Mouse (Mus musculus): ENCODE data around the gene Oosp2.
A peak's percentile ranks its signal among the peaks of the same experiment; 100 is the strongest.

Oosp2 gene

DNA sequence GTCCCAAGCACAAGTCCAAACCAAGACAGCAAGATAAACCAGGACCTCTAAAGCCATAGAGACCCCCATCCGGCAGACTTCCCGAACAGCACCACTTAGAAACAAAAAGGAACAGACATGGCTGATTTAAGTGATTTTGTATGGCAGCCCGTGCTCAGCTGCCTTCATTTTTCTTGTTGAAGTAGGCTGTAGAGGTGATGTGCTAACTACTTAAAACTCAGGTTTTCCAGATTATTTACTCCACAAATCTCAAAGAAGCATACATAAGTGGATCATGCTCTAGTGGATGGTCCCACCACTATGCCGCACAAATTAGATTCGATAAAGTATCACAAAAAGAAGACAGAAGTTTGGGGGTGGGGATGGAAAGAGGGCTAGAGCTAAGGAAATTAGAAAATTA is at the start of gene Oosp2:
Gene Oosp2 (minus strand): TSS at position 101 of the 400 bp plus-strand sequence.
- DNase-seq = no peak

DNA sequence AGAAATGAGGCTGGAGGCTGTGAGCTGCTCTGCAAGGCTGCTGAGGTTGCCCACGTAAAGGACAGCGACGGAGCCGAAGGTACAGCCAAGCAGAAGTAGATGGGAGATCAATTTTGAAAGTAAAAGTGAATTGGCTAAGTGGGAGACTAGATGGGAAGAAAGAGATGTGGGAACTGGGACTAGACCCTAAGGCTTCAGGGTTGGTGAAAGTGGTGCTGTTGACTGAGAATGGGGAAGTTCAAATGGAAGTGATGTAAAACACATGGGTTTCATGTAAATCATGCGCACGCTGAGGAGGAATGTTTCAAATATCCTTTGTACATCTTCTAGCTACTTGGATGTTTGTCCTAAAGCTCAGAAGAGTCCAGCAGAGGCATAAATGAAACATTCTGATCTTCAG is 38.0 kb upstream of the Oosp2 start:
- no peak for DNase-seq

DNA sequence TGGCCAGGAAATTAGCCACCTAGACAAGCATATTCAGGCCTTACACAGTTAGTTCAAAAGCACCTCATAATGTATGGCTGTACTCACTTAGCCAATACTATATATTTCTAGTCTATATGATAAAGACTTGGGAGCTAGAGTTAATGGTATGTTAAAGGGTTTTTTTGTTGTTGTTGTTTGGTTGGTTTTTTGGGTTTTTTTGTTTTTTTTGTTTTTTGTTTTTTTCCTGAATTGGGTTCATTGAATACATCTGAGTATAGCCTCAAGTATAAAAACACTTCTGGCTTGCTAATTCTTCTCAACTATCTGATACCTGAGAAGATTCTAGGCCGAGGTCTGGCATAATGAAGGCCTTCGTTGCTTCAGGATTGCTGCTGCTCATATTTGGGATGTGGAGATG is 36.4 kb upstream of the Oosp2 start, which contains the start of gene Oosp3:
Gene Oosp3 (plus strand): TSS at position 301 of the 400 bp plus-strand sequence.
- DNase-seq = no peak

DNA sequence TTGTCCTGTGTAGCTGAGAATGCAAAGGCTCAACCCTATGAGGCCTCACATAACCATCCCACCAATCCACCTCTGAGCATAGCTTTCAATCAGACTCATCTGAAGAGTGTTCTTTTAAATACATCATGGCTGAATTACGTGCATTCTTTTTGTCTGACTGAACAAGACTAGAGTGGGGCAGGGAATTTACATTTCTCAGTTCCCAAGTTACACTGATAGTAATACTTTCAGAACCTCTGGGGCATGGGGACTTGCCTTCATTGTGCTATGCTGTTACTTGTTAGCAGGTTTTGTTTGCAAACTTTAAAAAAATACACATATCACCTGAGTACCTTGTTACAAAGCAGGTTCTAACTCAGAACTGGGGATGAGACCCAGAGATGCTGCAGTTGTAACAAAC is 31.1 kb upstream of the Oosp2 start:
- DNase-seq = no peak

DNA sequence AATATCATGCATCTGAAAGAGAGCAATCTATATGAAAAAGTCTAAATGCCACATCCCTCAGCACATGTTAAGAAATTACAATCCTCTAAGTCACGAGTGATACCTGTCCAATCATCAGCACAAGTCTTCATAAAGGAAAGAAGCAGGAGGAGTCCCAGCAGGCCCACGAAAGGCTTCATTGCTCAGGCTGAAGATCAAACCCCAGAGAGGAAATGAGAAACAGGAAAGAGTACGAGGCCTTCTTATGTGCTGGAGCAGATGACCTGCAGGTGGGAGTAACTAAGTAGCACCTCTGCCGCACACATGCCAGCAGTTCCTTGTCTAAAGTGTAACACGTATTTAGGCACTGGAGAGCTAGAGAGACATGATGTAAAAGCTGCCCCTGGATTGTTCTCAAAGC is 30.5 kb upstream of the Oosp2 start, which contains the start of gene Oosp1:
Gene Oosp1 (minus strand): TSS at position 312 of the 400 bp plus-strand sequence.
- no peak for DNase-seq

DNA sequence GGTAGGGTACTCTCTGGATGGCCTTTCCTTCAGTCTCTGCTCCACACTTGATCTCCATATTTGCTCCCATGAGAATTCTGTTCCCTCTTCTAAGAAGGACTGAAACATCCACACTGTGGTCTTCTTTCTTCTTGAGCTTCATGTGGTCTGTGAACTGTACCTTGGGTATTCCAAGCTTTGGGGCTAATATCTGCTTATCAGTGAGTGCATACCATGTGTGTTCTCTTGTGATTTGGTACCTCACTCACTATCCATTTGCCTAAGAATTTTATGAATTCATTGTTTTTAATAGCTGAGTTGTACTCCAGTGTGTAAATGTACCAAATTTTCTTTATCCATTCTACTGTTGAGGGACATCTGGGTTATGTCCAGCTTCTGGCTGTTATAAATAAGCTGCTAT is 1.2 kb upstream of the Oosp2 start:
- DNase-seq = no peak

DNA sequence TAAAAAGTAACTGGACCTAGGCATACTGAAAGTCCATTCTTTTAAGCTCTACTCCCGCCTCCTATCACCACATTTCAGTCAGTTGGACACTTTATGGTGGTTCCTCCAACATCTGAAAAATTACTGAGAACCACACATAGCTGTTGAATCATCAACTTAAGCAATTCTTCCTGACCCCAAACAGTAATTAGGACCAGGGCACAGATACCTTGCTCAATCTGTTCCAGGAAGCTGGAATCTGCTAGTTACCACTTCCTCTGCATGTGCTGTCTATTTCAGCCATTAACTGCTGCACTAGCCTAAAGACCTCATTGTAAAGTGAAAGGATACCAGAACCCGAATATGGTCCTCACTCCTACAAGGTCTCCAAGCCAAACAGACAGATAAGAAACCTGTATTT is 1.2 kb downstream of the Oosp2 start:
- DNase-seq = no peak

DNA sequence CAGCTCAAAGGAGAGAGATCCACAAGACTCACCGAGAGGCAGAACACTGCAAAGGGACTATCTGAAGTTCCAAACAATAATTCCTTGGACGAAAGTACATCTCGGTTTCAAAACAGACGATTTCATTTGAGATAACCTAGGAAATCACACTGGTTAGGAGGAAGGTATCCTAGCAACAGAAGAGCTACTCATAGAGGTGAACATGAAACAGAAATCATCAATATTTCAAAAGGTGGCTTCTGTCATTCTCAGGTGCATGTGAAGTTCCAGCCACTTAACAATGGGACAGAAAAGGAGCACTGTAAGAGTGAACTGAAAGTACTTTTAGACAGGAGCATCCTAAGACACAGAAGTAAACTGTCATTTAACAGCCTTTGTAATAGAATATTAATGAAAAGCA is 10.8 kb downstream of the Oosp2 start:
- DNase-seq = no peak

DNA sequence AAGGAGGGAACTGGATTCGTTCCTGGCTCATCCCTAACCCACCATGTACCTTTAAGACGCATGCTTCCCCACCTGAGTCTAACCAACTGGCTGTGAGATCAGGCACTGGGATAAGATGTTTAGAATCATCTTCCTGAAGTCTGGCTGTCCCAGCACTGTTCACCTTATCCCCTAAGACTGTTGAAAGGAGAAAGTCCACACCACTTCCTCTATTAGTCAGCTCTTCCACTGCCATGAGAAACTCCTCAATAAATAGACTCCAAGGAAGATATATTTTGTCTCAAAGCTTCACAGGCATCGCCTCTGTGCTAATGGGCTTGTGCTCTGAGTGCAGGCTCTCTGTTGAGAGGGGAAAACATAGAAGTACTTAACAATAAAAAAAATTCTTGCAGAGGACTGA is 14.2 kb downstream of the Oosp2 start:
- DNase-seq = no peak

DNA sequence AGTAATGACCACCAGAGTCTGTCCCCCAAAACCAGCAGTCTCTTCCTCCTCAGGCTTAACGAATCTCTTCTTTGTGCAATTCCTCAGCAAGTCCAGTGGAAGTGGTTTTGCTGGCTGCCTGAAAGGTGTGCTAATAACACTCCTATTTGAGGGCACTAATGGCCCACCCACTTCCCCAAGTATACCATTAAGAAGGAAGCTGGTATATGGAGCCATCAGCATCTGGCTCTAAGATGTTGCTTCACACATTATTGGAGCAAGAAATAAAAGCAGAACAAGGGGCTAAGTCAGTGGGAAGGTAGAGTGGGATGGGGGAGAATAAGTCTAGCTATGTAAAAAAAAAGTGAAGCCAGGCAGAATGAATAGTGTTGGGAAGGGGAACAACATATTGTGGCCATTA is 19.6 kb downstream of the Oosp2 start, which contains the start of gene Ms4a3:
Gene Ms4a3 (minus strand): TSS at position 120 of the 400 bp plus-strand sequence.
- DNase-seq = no peak

DNA sequence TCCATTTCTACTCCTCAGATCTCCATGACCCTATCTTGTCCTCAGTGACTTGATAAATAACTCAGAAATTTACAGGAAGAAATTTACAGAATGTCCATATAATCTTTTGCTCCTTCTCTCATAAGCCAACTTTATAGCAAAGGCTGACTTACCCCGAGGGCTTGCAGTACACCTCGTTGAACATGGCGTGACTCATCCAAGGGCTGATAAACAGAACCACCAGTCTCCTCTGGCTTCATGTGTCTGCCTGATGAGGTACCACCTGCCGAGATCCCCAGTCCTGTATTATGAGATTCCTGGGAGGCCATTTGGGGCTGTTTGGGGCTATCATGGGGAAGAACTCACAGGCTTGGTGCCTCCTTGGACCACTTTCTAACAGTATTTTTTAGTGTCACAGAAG is 21.3 kb downstream of the Oosp2 start:
- no peak for DNase-seq

DNA sequence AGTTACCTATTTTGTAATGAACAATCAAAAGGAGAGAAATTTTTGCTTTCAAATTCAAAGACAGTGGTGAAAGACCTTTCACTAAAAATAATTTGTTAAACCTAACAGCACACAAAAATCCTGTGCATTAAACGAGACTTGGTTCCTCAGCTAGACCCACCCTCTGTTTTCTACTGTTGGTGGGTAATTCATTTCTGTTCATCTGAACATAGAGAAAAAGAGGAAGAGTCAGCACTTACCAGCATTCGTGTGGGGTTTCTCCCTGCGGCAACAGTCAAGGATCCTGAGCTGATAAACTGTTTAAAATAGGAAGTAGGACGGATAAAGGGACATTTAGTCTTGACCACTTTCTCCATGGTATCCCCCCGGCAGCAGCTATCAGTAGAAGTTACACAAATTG is 24.8 kb downstream of the Oosp2 start:
- no peak for DNase-seq

DNA sequence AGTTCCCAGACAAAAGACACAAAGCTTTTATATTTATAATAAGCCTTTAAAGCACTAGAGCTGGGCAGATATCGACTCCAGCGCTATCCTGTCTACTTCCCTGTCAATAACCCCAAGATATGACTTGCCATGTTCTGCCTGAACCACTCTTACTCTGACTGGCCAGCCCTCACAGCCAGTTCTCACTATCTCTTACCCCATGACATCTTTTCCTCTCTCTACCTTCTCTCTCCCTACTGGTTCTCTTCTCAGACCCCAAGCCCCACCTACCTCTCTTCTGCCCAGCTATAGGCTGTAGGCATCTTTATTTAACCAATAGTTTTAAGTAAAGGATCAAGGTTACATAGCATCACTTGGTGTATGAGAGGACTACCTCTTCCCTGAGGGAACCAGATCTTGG is 26.0 kb downstream of the Oosp2 start:
- no peak for DNase-seq

DNA sequence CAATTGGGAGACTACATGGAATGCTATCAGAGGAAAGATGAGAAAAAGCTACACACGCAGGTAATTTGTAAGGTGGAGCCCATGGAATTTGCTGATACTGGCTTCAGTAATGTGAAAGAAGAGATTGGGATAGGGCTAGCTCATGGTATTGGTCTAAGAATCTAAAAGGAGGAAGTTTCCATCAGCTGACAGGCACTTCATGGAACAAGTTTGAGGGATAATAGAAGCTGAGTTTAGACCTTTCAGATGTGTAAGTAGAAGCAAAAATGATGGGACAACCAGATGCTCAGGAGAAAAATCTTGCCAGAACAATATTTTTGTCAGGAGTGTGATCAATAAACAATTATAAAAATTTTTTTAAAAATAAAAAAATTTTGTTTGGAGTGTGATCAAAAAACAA is 26.6 kb downstream of the Oosp2 start:
- DNase-seq = no peak

DNA sequence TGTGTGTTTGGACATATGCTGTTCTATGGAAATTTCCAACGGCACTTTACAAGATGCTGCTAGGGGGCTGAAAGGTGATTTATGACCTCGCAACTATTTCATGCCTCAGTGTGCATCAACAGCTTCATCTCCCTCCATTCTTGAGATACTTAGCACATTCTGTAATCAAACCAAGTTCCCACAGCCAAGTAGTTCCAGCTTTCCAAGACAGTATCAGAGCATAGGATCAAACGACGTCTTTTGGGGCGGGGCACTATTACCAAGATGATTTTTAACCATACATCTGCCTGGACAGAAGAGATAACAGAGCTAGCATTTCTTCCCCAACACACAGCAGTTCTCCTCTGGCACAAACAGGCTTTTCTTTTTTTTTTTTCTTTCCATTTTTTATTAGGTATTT is 35.1 kb downstream of the Oosp2 start:
- no peak for DNase-seq

DNA sequence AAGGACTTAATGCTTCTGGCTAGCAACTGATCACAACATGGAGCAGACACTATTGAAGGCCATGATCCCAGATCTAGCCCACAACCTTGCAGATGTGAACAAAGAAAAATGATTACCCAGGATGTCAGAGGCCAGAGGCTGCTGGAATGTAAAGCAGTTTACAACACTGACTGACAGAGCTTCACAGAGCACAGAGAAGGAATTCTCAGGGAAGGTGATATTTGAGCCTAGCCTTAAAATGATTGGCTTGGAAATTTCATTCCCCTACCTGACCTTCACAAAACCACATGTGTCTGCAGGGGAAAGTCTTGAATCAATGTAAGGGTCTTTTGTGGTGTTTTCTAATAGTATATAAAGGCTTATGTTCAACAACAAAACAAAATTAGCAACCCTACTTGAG is 35.6 kb downstream of the Oosp2 start:
- DNase-seq = no peak

DNA sequence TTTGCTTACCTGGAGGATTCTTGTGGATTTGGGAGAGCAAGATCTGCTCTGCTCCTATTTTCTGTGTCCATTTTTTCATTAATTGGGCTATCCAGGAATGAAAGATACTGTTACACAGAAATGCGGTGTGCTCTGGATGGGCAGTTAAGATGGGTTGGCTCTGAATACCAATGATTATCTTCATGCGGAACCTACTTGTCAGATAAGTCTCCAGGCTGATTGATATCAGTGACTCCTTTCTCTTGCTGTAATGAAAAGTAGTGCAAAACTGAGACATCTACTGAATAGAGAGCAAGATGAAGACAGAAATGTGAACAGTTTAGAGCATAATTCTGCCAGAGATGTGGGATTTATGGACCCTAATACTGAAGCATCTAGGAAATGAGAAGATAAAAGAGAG is 36.8 kb downstream of the Oosp2 start, which contains the start of gene Ms4a2:
Gene Ms4a2 (minus strand): TSS at position 169 of the 400 bp plus-strand sequence.
- DNase-seq = no peak

DNA sequence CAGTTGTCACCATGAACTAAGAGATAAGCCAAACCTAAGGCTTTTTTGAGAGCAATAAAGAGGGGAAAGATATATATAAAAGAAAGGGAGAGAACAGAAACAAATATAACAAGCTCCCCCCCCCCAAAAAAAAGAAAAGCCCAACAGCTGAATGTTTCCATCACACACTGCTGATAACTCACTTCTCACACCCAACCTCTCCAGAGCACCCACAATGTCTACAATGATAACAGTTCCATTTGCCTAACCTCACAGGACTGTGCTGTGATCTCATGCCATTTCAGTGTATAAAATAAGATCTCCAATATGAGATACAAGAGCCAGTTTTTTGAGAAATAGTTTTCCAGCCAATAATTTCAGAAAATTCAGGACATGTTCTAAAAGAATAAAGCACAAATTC is 42.4 kb downstream of the Oosp2 start:
- DNase-seq = no peak

DNA sequence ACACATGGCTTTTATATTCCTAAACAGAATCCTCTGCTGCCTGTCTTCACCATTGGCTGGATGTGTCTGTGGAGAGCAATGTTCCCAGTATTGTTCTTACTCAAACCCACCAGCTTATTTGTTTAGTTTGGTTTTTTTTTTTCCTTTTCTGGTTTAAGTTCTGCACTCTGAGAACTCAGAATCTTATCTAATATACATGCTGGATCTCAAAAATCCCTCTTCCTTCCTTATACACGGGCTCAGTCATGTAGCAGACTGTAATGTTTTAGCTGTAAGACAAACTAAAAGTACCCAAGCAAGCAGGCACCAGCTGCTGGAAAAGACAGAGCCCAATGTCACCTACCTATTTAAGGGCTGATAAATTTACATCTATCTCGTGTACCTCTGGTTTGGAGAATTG is 45.6 kb downstream of the Oosp2 start:
- DNase-seq = no peak

DNA sequence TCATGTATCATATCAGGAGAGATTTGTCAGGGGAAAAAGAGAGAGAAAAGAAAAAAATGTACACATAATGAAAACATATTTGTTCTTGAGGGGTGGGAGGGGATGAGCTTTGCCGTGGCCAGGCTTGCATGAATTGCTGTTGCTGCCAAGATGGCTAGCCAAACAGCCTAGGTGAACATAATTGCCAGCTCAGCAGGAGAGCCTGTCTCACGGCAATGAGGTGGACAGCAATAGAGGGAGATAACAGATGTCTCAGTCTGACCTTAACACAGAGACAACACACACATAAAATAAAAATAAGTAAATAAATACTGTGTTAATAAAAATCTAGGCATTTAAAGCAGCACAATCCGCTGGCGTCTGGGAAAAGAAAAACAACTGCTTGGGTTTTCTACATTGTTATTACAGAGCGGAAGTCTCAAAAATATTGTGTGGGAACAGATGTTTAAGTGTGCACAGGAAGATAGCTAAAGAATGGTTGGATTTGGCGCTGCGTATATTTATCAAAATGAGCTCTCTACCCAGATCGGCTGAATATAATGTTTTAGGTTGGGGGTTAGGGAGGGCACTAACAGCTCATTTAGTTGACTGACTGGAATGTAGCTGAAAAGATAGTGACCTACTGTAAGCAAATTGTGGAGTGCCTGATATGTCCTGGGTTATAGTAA is 46.4 kb downstream of the Oosp2 start:
- no peak for DNase-seq

DNA sequence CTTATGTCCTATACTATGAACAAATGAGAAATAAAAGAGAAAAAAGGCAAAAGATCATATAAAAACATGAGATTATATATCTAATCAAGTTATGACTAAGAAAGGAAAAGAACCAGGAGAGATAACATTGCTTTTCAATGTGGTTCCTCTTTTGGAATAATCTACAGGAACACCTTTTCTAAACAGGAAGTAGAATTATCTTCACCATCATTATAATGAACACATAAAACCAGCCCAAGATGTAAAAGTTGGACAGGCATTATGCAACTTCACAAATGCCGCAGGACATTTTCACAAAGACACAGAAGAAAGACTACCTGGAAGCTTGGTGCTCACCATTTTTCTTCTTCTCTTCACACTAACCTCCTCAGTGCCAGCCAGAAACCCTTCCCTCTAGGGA is 47.3 kb downstream of the Oosp2 start:
- DNase-seq = no peak

DNA sequence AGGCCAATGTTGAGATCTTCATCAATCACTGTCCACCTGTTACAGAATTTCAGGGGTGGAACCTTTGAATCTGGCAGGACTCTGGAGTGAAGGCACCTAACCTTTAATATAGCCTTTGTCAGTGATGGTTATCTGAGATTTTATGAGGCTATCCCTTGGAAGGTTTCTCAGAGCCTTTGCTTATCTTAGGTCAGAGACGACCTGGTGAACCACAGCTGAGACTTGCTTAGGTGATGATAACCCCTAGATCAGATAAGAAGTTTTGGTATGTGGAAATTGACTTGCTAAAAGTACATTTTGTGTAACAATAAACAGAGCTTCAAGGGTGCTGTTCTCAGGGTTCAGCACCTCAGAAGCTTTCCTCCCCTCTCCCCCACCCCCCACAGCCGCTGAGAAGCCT is 48.1 kb downstream of the Oosp2 start:
- no peak for DNase-seq

DNA sequence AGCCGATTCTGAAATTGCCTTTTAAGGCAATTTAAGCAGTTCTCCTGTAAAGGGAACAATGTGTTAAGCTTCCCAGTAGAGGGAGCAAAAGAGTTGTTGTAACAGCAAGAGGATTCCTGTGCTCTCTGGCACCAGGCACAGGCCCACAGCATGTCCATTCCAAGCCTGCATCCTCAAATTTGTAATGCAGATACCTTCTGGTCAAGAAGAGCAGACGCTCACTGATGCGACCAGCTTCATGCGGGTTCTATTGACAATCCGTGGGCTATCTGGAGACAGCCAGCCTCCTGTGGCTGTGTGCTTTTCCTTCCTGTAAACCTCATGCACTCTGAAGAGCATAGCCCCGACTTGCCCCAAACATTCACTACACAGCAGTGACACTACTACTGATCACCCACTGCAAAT is 48.8 kb downstream of the Oosp2 start:
- DNase-seq = peak; percentile 23

DNA sequence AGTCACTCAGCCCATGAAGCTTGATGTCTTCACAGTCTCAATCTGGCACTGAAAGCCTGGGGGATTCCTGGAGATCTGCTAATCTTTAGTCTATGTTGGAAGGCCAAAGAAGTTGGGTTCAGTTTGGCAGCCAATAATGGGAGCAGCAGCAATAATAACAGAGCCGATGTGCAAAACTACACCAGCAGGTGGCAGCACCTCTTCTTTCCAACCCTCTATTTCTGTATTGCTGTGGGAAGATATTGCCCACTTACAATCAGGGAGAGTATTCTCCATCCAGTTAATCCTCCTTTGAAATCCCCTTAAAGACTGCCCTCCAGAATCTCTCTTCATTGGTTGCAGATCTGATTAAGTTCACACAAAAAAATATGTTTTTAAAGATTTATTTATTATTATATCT is 52.2 kb downstream of the Oosp2 start:
- DNase-seq = no peak

DNA sequence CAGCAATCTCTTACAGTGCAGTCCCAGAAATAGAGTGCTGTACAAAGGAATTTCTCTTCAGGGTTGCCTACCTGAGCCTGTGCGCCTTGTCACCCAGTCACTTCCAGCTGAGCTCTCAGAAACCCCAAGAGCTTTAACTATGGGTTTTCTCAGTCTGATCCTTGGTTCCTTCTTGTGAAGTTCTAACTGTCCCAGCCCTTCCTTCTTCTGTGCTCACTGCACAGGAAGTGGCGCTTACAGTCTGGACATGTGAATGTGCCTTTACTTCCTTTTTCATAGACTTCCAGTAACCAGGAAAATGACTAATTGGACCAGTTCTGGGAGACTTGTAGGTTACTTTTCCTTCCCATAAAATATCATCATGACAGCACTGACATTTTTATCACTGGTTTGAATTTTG is 55.8 kb downstream of the Oosp2 start, which contains the start of gene Ms4a6d:
Gene Ms4a6d (minus strand): TSS at position 247 of the 400 bp plus-strand sequence.
- DNase-seq = no peak
